Mouse (Mus musculus) MEL-GATA-1-ER (cell line): Measurements from ENCODE around the gene Hdgfl1.

Experiments used
- DNase-seq: peaks from one replicate; pipeline ENCODE4 v3.0.0-alpha.2; 2012; ENCODE audit warnings: low read depth; ENCODE audit errors: extremely low read depth

The Hdgfl1 gene

DNA sequence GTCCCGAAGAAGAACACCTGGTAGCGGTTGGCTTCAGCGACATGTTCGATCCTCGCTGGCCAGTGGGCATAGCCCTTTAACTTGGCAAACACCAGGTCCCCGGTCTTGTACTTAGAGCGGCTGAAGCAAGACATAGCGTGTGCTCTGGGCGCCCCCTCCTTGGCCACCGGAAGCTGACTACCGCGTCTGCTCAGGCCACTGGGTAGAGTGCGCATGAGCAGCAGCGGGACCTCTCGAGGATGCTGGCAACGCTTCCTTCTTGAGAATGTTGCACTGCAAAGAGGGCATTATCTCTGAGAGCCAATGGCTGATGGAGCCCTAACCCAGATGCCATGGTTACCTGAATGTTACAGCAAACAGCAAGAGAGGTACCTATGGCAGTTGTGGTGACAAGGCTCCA is at the start of gene Hdgfl1:
Hdgfl1 (minus strand) TSS at position 211 of the 400 bp plus-strand sequence.
- no peak for DNase-seq

- no peak for DNase-seq
Observed at GRCm38 (mm10) chr13:26795460-26795859, 25.5 kb upstream of the Hdgfl1 start.

GRCm38 (mm10) chr13:26769424-26769823 is 541 bp downstream of the Hdgfl1 start:
- DNase-seq, result no peak

GRCm38 (mm10) chr13:26761966-26762803 is 7.8 kb downstream of the Hdgfl1 start:
- DNase-seq, result no peak

DNA sequence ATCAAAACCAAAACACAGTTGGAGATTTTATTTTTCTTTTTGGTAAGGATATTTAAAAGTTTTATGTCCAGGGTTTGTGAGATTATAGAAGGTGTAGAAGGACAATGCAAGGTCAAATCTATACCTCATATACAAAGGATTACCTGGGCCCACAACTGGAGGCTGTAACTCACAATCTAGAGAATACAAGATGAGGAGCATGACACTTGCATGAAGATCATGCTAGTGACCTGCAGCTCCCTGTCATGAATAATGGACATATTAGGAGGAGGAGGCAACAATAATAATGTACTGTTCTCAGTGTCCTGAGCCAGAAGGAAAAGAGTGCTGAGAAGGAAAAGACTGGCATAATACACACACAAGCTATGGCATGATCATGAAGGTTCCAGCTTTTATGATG is 17.1 kb downstream of the Hdgfl1 start:
- DNase-seq, result no peak

GRCm38 (mm10) chr13:26752414-26752813 is 17.6 kb downstream of the Hdgfl1 start:
- DNase-seq, result no peak

- no peak for DNase-seq
Observed at GRCm38 (mm10) chr13:26745760-26746457, 24.1 kb downstream of the Hdgfl1 start.

DNA sequence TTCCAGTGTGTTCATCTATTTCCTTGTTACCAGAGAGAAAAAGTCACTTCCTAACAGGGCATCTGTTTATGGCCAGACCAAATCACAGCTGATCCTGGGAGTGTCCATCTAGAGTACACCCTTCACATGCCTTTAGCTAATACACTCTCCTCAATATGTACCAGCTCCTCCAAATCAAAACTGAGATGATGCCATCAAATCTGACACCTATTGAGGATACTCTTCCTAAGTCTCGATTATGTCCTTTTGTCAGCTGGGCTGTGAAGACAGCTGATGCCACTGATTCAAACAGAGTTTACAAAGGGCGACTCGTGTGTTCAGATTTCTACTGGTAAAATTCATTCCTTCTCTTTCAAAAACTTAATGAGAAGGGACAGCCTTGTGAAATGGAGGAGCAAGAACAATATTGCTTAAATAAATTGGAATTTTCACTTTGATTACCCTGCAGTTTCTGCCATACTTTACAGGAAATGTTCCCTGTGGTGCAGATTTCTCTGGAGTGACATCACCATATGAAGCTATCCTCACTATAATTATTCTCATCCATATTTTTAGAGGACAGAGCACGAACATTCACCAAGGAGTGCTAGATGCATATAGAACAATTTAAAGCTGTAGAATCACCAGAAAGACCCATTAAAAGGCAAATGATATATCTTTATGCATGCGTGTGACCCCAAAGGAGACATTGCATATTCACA is 24.8 kb downstream of the Hdgfl1 start:
- DNase-seq, result no peak

DNA sequence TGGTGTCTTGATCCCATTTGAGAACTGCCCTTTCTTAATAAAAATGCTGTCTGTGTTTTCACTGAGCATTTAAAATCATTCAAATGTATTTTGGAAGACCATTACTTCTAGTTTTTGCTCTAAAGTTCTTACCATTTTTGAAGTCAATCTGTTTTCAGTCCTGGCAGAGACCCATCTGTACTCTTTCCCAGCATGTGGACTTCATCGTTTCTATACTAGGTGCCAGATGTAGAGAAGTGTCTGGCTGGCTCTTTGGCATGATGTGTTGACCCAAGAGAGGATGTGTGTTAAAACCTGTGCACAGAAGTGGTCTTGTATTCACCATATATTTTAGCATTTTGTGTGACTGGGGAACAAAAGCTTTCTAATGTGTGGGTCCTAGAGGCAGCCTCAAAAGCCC is 25.9 kb downstream of the Hdgfl1 start:
- DNase-seq, result no peak

DNA sequence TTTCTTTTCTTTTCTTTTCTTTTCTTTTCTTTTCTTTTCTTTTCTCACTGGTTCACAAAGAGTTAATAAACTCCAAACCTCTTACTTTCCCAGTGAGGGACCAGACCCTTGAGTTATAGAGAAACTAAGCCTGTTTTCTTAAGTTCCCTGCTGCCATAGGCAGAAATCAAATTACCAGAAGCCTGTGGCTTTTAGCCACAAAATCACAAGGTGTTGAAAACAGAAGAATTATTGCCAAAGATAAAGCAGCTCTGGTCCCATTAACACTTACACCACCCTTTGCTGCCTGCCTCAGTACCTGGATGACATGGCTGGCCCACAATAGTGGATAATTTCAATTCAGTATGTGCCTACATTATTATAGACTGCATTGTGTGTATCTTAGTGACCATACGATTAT is 35.0 kb downstream of the Hdgfl1 start:
- no peak for DNase-seq

GRCm38 (mm10) chr13:26724250-26724649 is 45.7 kb downstream of the Hdgfl1 start:
- DNase-seq, result no peak

DNA sequence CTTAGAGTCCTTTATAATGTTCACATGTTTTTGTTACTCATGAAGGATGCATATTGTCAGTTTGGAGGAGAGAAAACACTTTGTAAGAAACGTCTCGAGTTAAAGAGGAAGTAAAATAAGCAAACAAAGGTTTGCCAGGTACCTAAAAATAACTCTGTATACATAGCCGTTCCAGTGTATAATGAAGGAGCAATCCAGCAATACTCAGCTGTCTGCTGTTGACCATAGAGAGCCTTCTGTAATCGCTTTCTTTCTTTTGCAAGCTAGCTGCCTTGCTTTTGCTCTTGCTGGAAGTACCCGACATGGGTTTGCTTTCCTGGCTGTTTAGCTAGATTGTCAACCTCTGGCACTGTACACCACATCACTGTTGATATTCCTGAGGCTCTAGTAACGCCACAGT is 48.6 kb downstream of the Hdgfl1 start:
- no peak for DNase-seq

- DNase-seq, result no peak
Observed at GRCm38 (mm10) chr13:26720917-26721316, 49.0 kb downstream of the Hdgfl1 start.

GRCm38 (mm10) chr13:26719146-26719715 is 50.7 kb downstream of the Hdgfl1 start:
- DNase-seq, result no peak
